Mouse (Mus musculus) ES-E14 (cell line): ENCODE results near the gene Cnfn. TPM values are rescaled to one million over a fixed set of nuclear protein-coding genes. Genes with fewer than 3 reads are reported as not detected.
A peak's percentile ranks its signal among the peaks of the same experiment; 100 is the strongest.
"Not testable (repeated sequence)": the region's sequence is repeated elsewhere in the genome, so short reads cannot be mapped to it uniquely, and the experiment has no call there.

ENCODE experiments used
- DNase-seq: peaks from one replicate; pipeline ENCODE4 v3.0.0-alpha.2; 2013; ENCODE audit warnings: low read depth, low spot score
- H3K27ac ChIP-seq: 2 replicates; pipeline ENCODE4 v1.5.1; 2012; ENCODE audit warnings: low read depth, mild to moderate bottlenecking, low read length, moderate library complexity, mixed read lengths; ENCODE audit not compliant: poor library complexity, insufficient read depth, severe bottlenecking
- H3K36me3 ChIP-seq: 2 replicates; pipeline ENCODE4 v1.6.1; 2012; ENCODE audit warnings: mild to moderate bottlenecking, low read length, moderate library complexity, mixed read lengths; ENCODE audit not compliant: control insufficient read depth, poor library complexity, insufficient read depth, severe bottlenecking
- H3K4me1 ChIP-seq, 2 experiments: fragments of 150-350 bp in 1 of 2; sonication (generic) in 1 of 2; 2 replicates each; pipeline ENCODE4 v1.6.1; 2012; ENCODE audit warnings: low read length in 2 of 2, mild to moderate bottlenecking in 1 of 2, mixed read lengths in 1 of 2; ENCODE audit not compliant: control insufficient read depth in 2 of 2, insufficient read depth in 2 of 2, poor library complexity in 1 of 2
- H3K4me3 ChIP-seq, 2 experiments: fragments of 150-350 bp in 1 of 2; sonication (generic) in 1 of 2; 2 replicates each; pipeline ENCODE4 v1.5.1; 2012; ENCODE audit warnings: low read length in 2 of 2, low read depth in 1 of 2, mild to moderate bottlenecking in 1 of 2, mixed read lengths in 1 of 2; ENCODE audit not compliant: insufficient read depth in 1 of 2, poor library complexity in 1 of 2, severe bottlenecking in 1 of 2
- H3K9ac ChIP-seq: 2 replicates; pipeline ENCODE4 v1.6.1; 2012; ENCODE audit warnings: low read depth, mild to moderate bottlenecking, low read length, mixed read lengths; ENCODE audit not compliant: poor library complexity, insufficient read depth, severe bottlenecking
- H3K9me3 ChIP-seq: fragments of 150-350 bp; sonication (generic); 2 replicates; pipeline ENCODE4 v1.6.1; 2012; ENCODE audit warnings: low read depth, mild to moderate bottlenecking, low read length; ENCODE audit not compliant: control insufficient read depth, insufficient read depth
- CHD2 ChIP-seq: IDR thresholded peaks from 2 replicates; pipeline ENCODE4 v1.6.1; 2014; ENCODE audit warnings: mild to moderate bottlenecking, low read depth, low read length, inconsistent platforms
- HCFC1 ChIP-seq: IDR thresholded peaks from 2 replicates; pipeline ENCODE4 v1.6.1; 2012; ENCODE audit warnings: low read length, inconsistent platforms, borderline replicate concordance; ENCODE audit not compliant: insufficient read depth
- MAFK ChIP-seq: IDR thresholded peaks from 2 replicates; pipeline ENCODE4 v1.6.1; 2014; ENCODE audit warnings: mild to moderate bottlenecking, low read depth, low read length, inconsistent platforms; ENCODE audit not compliant: insufficient read depth
- ZC3H11A ChIP-seq: IDR thresholded peaks from 2 replicates; pipeline ENCODE4 v1.6.1; 2012; ENCODE audit warnings: low read depth, mild to moderate bottlenecking, inconsistent platforms, low read length, borderline replicate concordance
- ZNF384 ChIP-seq: IDR thresholded peaks from 2 replicates; pipeline ENCODE4 v1.6.1; 2012; ENCODE audit warnings: low read depth, low read length, inconsistent platforms
- in situ Hi-C, 2 experiments: fragments of 600-800 bp; cut with MboI; formaldehyde crosslinking; loops; one replicate each; pipeline ENCODE4 v1.15.1; 2025; ENCODE audit warnings: low sequenced_read_pairs in 2 of 2, inconsistent platforms in 1 of 2; ENCODE audit not compliant: unreplicated experiment in 2 of 2
- total RNA-seq: library from RNA; depleted of rRNA; stranded (reverse); fragments of 300-350 nt; gene quantifications from 2 replicates; pipeline ENCODE4 v1.2.3, GENCODE M21; 2012

The Cnfn gene
- total RNA-seq, 1 experiment = not detected

DNA sequence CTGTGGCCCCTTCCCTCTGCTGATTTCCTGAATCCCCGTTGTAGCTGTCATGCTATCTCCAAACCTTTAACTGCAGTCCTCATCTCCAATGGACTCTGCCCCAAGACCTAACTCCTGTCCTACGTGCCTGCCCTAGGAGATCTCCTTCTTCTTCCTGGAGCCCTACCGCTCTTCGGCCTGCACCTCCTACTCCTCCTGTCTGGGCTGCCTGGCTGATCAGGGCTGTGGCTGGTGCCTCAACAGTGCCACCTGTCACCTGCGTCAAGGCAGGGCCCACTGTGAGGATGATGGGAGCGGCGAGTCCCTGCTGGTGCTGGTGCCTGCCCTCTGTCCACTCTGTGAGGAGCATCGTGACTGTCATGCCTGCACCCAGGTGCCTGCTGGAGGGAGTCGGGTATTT is 30.2 kb downstream of the Cnfn start:
- in situ Hi-C loops = no loop called here
- TF ChIP-seq CHD2 = no peak
- no peak for TF ChIP-seq MAFK
- no peak for TF ChIP-seq HCFC1
- TF ChIP-seq ZC3H11A = no peak
- no peak for TF ChIP-seq ZNF384
- DNase-seq = no peak
- no peaks in the 10 kb centered on the region for H3K4me1 ChIP-seq
- H3K4me3 ChIP-seq = no peak overlapping the region
- H3K27ac ChIP-seq = no peak overlapping the region
- peaks cover 13% of the 10 kb centered on the region; the same call in 1 of the 2 replicates for H3K36me3 ChIP-seq
- no peak overlapping the region for H3K9ac ChIP-seq
- H3K9me3 ChIP-seq = no peaks in the 10 kb centered on the region

DNA sequence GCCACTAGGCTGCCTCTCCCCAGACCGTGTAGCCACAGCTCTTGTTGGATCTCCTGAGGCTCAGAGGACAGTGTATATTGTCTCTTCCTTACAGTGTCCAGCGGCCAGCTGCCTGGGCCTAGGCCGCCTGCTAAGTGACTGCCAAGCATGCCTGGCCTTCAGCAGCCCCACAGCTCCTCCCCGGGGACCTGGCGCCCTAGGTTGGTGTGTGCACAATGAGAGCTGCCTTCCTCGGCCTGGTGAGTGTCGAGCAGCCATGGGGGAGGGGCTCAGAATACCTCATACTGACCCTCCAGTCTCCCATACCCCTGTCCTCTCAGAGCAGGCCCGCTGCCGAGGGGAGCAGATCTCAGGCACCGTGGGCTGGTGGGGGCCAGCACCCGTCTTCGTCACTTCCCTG is 35.1 kb downstream of the Cnfn start:
- in situ Hi-C loops = no loop called here
- H3K36me3 ChIP-seq = peaks cover 31% of the 10 kb centered on the region; the same call in 1 of the 2 replicates
- no peak for DNase-seq
- no peaks in the 10 kb centered on the region for H3K9me3 ChIP-seq
- no peaks in the 10 kb centered on the region for H3K4me1 ChIP-seq
- no peak overlapping the region for H3K9ac ChIP-seq
- H3K4me3 ChIP-seq = no peak overlapping the region
- no peak for TF ChIP-seq ZNF384
- TF ChIP-seq HCFC1 = no peak
- no peak for TF ChIP-seq MAFK
- TF ChIP-seq CHD2 = no peak
- no peak for TF ChIP-seq ZC3H11A
- no peak overlapping the region for H3K27ac ChIP-seq

DNA sequence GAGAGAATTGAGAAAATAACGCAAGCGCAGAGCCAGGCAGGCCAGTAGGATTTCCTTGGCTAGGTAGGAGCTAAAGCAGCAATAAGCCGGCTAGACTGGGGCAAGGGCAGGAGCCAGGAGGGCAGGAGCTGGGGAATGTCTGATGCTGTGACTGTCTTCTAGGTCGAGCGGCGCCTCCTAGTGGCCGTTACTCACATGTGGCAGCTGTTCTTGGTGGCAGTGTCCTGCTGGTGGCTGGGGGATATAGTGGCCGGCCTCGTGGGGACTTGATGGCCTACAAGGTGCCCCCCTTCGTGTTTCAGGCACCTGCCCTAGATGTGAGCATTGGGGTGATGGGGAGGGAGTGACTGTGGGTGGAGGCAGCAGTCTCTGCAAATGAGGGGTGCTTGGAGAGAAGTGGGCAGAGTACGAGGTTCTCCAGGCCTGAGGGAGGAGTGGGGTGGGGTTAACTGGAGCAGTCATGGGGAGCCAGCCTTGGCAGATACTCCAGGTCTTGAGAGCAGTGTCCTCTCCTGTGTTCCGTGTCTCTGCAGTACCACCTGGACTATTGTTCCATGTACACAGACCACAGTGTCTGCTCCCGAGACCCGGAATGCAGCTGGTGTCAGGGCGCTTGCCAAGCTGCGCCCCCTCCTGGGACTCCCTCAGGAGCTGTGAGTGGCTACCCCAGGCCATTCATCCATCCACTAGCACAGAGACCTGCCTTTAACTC is 35.8 kb downstream of the Cnfn start:
- Histone ChIP-seq H3K4me1 (no peaks in the 10 kb centered on the region), H3K4me3 (no peak overlapping the region), H3K27ac (no peak overlapping the region), H3K9me3 (no peaks in the 10 kb centered on the region), H3K9ac (no peak overlapping the region), H3K36me3 (peaks cover 31% of the 10 kb centered on the region; the same call in 1 of the 2 replicates)
- TF ChIP-seq ZC3H11A = peak; percentile 46; the same call in 1 of the 2 replicates
- TF ChIP-seq MAFK = no peak
- in situ Hi-C loops = no loop called here
- DNase-seq = peak; percentile 70

- peaks cover 18% of the 10 kb centered on the region; the same call in 1 of the 2 replicates for H3K36me3 ChIP-seq
- in situ Hi-C loops = no loop called here
Observed at GRCm38 (mm10) chr7:25326233-25326632, 43.3 kb downstream of the Cnfn start.

DNA sequence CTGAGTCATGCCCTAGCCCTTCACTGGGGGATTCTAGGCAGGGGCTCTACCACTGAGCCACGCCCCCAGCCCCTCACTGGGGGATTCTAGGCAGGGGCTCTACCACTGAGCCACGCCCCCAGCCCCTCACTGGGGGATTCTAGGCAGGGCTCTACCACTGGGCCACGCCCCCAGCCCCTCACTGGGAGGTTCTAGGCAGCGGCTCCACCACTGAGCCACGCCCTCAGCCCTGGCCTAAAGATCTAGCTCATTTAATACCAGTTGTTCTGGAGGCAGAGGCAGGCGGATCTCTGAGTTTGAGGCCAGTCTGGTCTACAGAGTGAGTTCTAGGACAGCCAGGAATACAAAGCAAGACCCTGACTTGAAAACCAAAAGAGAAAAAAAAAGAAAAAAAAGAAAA is 44.1 kb downstream of the Cnfn start:
- DNase-seq, in situ Hi-C loops, H3K9me3 ChIP-seq, H3K4me3 ChIP-seq, H3K27ac ChIP-seq, H3K9ac ChIP-seq: not testable (repeated sequence)
- H3K4me1 ChIP-seq = peaks cover 5 to 11% of the 10 kb centered on the region in 2 experiments
- H3K36me3 ChIP-seq = peaks cover 11% of the 10 kb centered on the region; the same call in 1 of the 2 replicates

More at GRCm38 (mm10) chr7:25326233-25326632, 43.3 kb downstream of the Cnfn start:
- no peaks in the 10 kb centered on the region for H3K9me3 ChIP-seq
- DNase-seq = no peak
- TF ChIP-seq CHD2 = no peak
- no peak overlapping the region for H3K4me3 ChIP-seq
- no peak overlapping the region for H3K27ac ChIP-seq
- no peak overlapping the region for H3K9ac ChIP-seq
- H3K4me1 ChIP-seq = peaks cover 5 to 11% of the 10 kb centered on the region in 2 experiments
